Mouse (Mus musculus): Measurements from ENCODE around the gene Pmvk. TPM values are rescaled to one million over a fixed set of nuclear protein-coding genes. Genes with fewer than 3 reads are reported as not detected.
A peak's percentile ranks its signal among the peaks of the same experiment; 100 is the strongest.
"Not testable (repeated sequence)": the region's sequence is repeated elsewhere in the genome, so short reads cannot be mapped to it uniquely, and the experiment has no call there.

The Pmvk gene
- polyA plus RNA-seq, 1 experiment from 2014 or later, result 47.6 TPM

DNA sequence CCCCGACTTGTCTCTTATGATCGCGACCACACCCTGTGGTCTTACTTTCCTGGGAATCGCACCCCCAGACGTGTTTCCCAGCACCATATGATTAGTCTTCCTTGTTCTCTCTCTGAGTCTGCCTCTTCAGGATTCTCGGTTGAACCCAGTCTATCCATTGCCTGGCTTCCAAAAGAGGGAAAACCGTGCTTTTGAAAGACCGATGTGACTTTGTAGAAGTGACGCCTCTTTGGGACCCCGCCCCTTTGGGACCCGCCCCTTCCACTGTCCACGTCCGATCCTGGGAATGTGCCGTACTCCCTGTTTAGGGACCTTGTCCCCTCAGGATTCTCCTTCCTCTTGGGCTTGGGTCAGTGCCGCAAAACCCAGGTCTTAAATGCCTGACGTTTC lies 35.5 kb upstream of the Pmvk start:
- peak; percentile 15; the same call in 1 of the 2 replicates for ATAC-seq (ENCODE audit: extremely low read depth, insufficient number of reproducible peaks, low FRiP score, low TSS enrichment)
- H3K27ac ChIP-seq (replicated peaks), result peak overlapping the region; percentile 98
- no peaks in the 10 kb centered on the region for H3K9me3 ChIP-seq
- peak overlapping the region; percentile 84 for H3K4me2 ChIP-seq
- H3K27me3 ChIP-seq (replicated peaks), result no peaks in the 10 kb centered on the region
- under 1% methylated on average over 16 of the region's 16 CpGs for WGBS
- H3K36me3 ChIP-seq, result peaks cover 34% of the 10 kb centered on the region
- peak overlapping the region; percentile 74 for H3K4me3 ChIP-seq
- peak overlapping the region; percentile 85 for H3K9ac ChIP-seq
- H3K4me1 ChIP-seq, result peaks cover 57% of the 10 kb centered on the region

DNA sequence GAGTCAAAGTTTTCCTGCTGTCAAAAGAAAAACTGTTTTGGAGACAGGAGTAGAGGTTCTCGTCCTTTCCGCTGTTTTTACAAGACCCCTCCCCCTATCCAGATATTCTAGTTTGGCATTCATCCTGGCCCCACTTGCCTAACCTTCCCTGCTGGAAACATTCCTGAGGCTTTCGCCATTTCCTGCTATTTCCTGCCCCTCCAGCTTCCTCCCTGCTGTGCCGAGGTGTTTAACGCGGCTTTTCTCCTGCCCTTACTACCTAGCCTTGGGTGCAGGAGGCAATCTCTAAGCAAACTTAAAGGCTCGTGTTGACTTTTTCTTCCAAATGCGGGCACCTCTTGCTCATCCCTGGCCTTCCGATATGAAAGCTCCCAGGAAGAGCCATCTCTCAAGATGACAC lies 34.8 kb upstream of the Pmvk start:
- peak overlapping the region; percentile 85 for H3K9ac ChIP-seq
- H3K4me1 ChIP-seq, result peaks cover 63% of the 10 kb centered on the region
- no peak for ATAC-seq (ENCODE audit: extremely low read depth, insufficient number of reproducible peaks, low FRiP score, low TSS enrichment)
- peak overlapping the region; percentile 74 for H3K4me3 ChIP-seq
- no peaks in the 10 kb centered on the region for H3K9me3 ChIP-seq
- H3K4me2 ChIP-seq, result peak overlapping the region; percentile 84
- 2% methylated on average over 9 of the region's 9 CpGs for WGBS
- peak overlapping the region; percentile 98 for H3K27ac ChIP-seq (replicated peaks)
- H3K27me3 ChIP-seq (replicated peaks), result no peaks in the 10 kb centered on the region
- peaks cover 34% of the 10 kb centered on the region for H3K36me3 ChIP-seq

GRCm38 (mm10) chr3:89419981-89420380 lies 34.4 kb upstream of the Pmvk start:
- Histone ChIP-seq H3K4me2 (peak overlapping the region; percentile 84), H3K9me3 (no peaks in the 10 kb centered on the region), H3K27ac (replicated peaks) (peak overlapping the region; percentile 98), H3K36me3 (peaks cover 34% of the 10 kb centered on the region), H3K4me1 (peaks cover 66% of the 10 kb centered on the region), H3K4me3 (peak overlapping the region; percentile 74), H3K9ac (peak overlapping the region; percentile 85), H3K27me3 (replicated peaks) (no peaks in the 10 kb centered on the region)
- ATAC-seq (ENCODE audit: extremely low read depth, insufficient number of reproducible peaks, low FRiP score, low TSS enrichment), result no peak
- 9% methylated on average over 3 of the region's 3 CpGs for WGBS

GRCm38 (mm10) chr3:89420421-89420820 lies 33.9 kb upstream of the Pmvk start:
- ATAC-seq (ENCODE audit: extremely low read depth, insufficient number of reproducible peaks, low FRiP score, low TSS enrichment), result no peak
- H3K27ac ChIP-seq (replicated peaks), result peak overlapping the region; percentile 98
- WGBS, result 46% methylated on average over 2 of the region's 2 CpGs
- peaks cover 34% of the 10 kb centered on the region for H3K36me3 ChIP-seq
- H3K9ac ChIP-seq, result peak overlapping the region; percentile 89
- H3K27me3 ChIP-seq (replicated peaks), result no peaks in the 10 kb centered on the region
- peak overlapping the region; percentile 74 for H3K4me3 ChIP-seq
- H3K4me1 ChIP-seq, result peaks cover 69% of the 10 kb centered on the region
- no peaks in the 10 kb centered on the region for H3K9me3 ChIP-seq
- H3K4me2 ChIP-seq, result peak overlapping the region; percentile 84

DNA sequence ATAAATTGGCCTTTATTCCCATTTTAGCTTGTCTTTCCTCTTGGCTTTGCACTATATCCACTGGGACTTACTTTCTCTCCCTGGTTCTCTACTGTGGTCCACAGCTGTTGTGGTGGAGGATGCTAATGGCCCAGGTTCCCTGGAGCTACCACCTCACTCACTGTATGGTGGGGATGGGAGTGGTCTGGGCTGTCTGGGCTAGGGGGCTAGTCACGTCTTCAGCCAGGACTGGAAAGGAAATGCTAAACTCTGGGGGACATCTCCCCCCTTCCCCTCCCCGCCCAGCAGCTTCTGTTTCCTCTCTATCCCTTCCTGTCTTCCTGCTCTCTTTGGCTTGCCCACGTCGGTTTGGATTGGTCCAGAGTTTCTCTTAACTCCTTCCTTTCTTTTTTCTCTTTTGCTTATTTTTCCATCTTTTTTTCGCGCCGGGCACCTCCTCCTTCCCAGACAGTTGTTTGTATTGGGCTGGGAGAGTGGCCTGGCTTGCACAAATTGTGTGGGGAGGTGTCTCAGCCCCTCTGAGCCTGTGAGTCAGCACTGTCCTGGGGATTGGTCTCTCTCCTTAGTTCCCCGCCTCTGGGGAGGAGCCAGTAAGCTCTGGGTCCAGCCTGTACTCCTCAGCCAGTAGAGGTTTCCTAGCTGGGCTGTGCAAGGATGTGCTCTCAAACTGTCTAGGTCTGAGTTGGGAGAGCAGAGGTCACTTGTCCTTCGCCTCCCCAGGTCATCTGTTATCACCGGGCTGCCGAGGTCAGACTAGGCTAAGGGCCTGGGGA lies 33.2 kb upstream of the Pmvk start:
- peak overlapping the region; percentile 63 for H3K4me3 ChIP-seq
- ATAC-seq (ENCODE audit: extremely low read depth, insufficient number of reproducible peaks, low FRiP score, low TSS enrichment), result peak; percentile 78
- WGBS, result 5% methylated on average over 11 of the region's 11 CpGs
- H3K36me3 ChIP-seq, result peaks cover 34% of the 10 kb centered on the region
- no peaks in the 10 kb centered on the region for H3K27me3 ChIP-seq (replicated peaks)
- H3K4me2 ChIP-seq, result peak overlapping the region; percentile 84
- peak overlapping the region; percentile 89 for H3K9ac ChIP-seq
- no peaks in the 10 kb centered on the region for H3K9me3 ChIP-seq
- peaks cover 69% of the 10 kb centered on the region for H3K4me1 ChIP-seq
- H3K27ac ChIP-seq (replicated peaks), result peak overlapping the region; percentile 98

GRCm38 (mm10) chr3:89421810-89422473 lies 32.4 kb upstream of the Pmvk start:
- peak overlapping the region; percentile 63 for H3K4me3 ChIP-seq
- 6% methylated on average over 22 of the region's 22 CpGs for WGBS
- peak overlapping the region; percentile 84 for H3K4me2 ChIP-seq
- no peak for ATAC-seq (ENCODE audit: extremely low read depth, insufficient number of reproducible peaks, low FRiP score, low TSS enrichment)
- H3K9ac ChIP-seq, result peak overlapping the region; percentile 89
- peak overlapping the region; percentile 98 for H3K27ac ChIP-seq (replicated peaks)
- H3K36me3 ChIP-seq, result peaks cover 38% of the 10 kb centered on the region
- no peaks in the 10 kb centered on the region for H3K9me3 ChIP-seq
- H3K27me3 ChIP-seq (replicated peaks), result no peaks in the 10 kb centered on the region
- H3K4me1 ChIP-seq, result peaks cover 61% of the 10 kb centered on the region

DNA sequence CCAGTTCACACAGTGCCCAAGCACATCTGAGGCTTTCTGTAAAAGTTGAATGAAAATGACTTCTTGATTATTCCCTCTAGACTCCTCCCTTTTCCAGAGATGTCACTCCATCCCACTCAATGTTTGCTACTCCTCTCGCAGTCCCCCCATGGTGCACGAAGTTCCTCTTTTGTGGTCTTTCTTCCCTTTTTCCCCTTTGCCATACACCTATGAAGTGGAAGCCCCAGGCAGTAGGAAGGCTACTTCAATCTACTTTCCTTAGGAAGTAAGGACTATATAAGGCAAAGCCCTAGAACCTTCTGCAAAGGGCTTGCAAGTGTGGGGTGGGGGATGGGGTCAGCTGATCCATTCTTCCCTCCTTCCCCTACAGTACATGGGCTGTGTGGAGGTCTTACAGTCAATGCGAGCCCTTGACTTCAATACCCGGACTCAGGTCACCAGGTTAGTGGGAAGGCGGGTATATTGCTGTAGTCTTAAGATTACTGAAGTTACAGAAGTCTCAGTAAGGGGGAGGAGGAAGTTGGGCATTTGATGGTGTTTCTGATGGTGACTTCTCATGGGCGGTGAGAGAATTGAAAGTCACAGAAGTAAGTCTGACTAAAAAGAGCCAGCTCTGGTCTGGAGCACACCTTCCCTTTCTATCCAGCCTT lies 31.7 kb upstream of the Pmvk start:
- Histone ChIP-seq H3K9me3 (no peaks in the 10 kb centered on the region), H3K27me3 (replicated peaks) (no peaks in the 10 kb centered on the region), H3K4me1 (peaks cover 55% of the 10 kb centered on the region), H3K27ac (replicated peaks) (peak overlapping the region; percentile 98; the same call in 1 of the 2 replicates), H3K36me3 (peaks cover 46% of the 10 kb centered on the region), H3K4me2 (peak overlapping the region; percentile 84), H3K9ac (peak overlapping the region; percentile 89), H3K4me3 (peak overlapping the region; percentile 63)
- 62% methylated on average over 6 of the region's 6 CpGs for WGBS
- no peak for ATAC-seq (ENCODE audit: extremely low read depth, insufficient number of reproducible peaks, low FRiP score, low TSS enrichment)

DNA sequence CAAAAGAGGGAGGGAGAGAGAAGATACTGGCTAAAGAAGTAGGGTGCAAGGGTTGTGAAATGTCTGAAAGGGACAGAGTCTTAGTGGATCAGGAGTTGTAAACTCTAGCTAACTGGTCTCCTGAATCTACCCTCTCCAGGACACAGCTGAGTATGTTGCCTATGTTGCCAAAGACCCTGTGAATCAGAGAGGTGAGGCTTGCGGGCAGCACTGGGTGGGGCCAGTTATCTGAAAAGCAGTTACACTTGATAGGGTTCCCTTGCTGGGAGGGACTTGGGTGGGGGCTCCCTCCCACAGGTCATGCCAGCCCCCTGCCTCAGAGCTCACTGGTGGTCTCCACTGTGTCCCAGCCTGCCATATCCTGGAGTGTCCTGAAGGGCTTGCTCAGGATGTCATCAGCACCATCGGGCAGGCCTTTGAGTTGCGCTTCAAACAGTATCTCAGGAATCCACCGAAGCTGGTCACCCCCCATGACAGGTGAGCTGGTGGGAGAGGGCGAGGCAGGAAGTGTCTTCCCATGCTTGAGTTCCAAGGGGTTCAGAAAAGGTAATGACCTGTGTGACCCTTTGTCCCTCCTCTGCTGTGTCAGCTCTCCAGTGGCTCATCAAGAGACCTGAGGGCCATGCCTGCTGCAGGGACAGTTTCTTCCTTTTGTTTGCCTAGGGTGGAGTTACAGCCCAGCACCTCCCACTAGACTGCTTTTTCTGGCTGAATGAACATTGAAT lies 29.8 kb upstream of the Pmvk start:
- Histone ChIP-seq H3K27me3 (replicated peaks) (no peaks in the 10 kb centered on the region), H3K4me2 (no peak overlapping the region), H3K36me3 (peaks cover 58% of the 10 kb centered on the region), H3K9ac (no peak overlapping the region; the same call in 1 of the 2 replicates), H3K27ac (replicated peaks) (peak overlapping the region; percentile 10), H3K4me1 (peaks cover 55% of the 10 kb centered on the region), H3K4me3 (no peak overlapping the region), H3K9me3 (no peaks in the 10 kb centered on the region)
- 63% methylated on average over 5 of the region's 5 CpGs for WGBS
- no peak for ATAC-seq (ENCODE audit: extremely low read depth, insufficient number of reproducible peaks, low FRiP score, low TSS enrichment)

DNA sequence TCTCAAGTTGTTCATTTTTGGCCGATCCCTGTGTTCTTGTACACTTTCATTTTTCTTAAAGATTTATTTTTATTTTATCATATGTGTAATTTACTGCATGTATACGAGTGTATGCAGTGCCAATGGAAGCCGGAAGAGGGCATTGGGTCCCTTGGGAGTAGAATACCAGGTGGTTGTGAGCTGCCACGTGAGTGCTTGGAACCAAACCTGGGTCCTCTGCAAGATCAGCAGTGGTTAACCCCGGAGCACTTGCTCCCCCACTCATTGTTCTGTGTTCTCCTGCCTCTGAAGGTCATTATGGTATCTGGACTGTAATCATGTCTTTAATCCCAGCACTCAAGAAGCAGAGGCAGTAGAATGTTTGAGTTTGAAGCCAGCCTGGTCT lies 29.2 kb upstream of the Pmvk start:
- peaks cover 58% of the 10 kb centered on the region for H3K36me3 ChIP-seq
- H3K4me3 ChIP-seq, result no peak overlapping the region
- H3K4me1 ChIP-seq, result peaks cover 50% of the 10 kb centered on the region
- H3K4me2 ChIP-seq, result no peak overlapping the region
- H3K9ac ChIP-seq, result no peak overlapping the region
- H3K9me3 ChIP-seq, result no peaks in the 10 kb centered on the region
- H3K27me3 ChIP-seq (replicated peaks), result no peaks in the 10 kb centered on the region
- ATAC-seq (ENCODE audit: extremely low read depth, insufficient number of reproducible peaks, low FRiP score, low TSS enrichment), result no peak
- 84% methylated on average over 5 of the region's 5 CpGs for WGBS
- no peak overlapping the region for H3K27ac ChIP-seq (replicated peaks)

- Histone ChIP-seq H3K9ac (no peak overlapping the region), H3K36me3 (peaks cover 58% of the 10 kb centered on the region), H3K4me2 (no peak overlapping the region), H3K27me3 (replicated peaks) (no peaks in the 10 kb centered on the region), H3K4me1 (peaks cover 44% of the 10 kb centered on the region), H3K27ac (replicated peaks) (no peak overlapping the region), H3K4me3 (no peak overlapping the region), H3K9me3 (no peaks in the 10 kb centered on the region)
- 79% methylated on average over 4 of the region's 4 CpGs for WGBS
- no peak for ATAC-seq (ENCODE audit: extremely low read depth, insufficient number of reproducible peaks, low FRiP score, low TSS enrichment)
These were observed 28.5 kb upstream of the Pmvk start for GRCm38 (mm10) chr3:89425876-89426275.

- not testable (repeated sequence) for ATAC-seq (ENCODE audit: extremely low read depth, insufficient number of reproducible peaks, low FRiP score, low TSS enrichment); H3K4me3 ChIP-seq; H3K9me3 ChIP-seq; H3K27ac ChIP-seq (replicated peaks); H3K9ac ChIP-seq; H3K27me3 ChIP-seq (replicated peaks); H3K4me2 ChIP-seq
- Histone ChIP-seq H3K4me1 (peaks cover 28% of the 10 kb centered on the region), H3K36me3 (peaks cover 70% of the 10 kb centered on the region)
- WGBS, result 91% methylated on average over 7 of the region's 7 CpGs
These were observed 25.3 kb upstream of the Pmvk start for GRCm38 (mm10) chr3:89429021-89429420.
